Mouse (Mus musculus): ENCODE measurements around the gene Atp6v1a.

Gene Atp6v1a

DNA sequence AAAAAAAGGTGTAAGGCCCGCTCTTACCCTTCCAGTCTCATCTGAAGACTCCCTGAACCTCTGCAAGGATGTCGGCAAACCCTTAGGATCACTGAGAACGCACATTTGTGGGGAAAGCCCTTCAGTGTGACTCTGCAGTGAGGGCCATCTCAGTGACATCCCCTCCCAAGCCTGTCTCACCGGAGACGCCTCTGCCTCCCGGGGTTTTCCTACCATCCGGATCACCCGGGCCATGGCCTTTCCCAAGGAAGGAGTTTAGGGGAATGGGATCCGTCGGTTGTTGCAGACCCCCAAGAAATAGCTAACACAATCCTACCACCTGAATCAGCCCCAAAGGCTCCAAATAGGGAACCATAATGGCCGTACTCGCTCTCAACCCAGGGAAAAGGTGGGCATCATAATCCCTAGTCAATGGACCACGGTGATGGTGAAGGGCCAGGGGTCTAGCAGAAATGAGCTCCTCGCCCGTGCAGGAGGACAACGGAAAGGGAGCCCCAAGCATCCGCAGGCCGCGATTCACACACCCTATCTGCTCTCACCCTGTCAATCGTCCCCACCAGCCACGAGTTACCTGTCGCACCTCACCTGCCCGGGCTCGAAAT, 1.0 kb downstream of the Atp6v1a start:
- DNase-seq (ENCODE audit: low read depth, low spot score), result no peak

DNA sequence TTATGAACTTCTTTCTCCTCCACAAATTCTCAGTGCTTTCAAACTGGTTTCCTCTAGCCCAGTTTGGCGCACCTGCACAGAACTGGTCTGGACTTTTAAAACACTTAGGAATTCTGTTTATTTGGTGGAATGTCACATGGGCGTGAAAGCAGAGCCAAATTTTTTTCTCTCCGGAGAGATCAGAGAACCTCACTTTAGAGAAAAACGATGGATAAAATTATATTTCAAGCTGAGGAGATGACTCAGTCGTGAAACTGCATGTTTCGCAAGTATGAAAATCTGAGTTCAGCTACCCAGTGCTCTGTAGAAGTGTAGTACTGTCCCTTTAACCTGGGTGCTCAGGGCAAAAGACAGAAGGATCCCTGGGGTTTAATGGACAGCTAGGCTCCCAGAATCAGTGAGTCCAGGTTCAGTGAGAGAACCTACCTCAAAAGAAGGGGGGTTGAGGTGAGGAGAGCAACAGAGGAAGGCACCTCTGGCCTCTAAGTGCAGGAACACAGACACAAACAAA, 2.9 kb downstream of the Atp6v1a start:
- no peak for DNase-seq (ENCODE audit: low read depth, low spot score)

DNA sequence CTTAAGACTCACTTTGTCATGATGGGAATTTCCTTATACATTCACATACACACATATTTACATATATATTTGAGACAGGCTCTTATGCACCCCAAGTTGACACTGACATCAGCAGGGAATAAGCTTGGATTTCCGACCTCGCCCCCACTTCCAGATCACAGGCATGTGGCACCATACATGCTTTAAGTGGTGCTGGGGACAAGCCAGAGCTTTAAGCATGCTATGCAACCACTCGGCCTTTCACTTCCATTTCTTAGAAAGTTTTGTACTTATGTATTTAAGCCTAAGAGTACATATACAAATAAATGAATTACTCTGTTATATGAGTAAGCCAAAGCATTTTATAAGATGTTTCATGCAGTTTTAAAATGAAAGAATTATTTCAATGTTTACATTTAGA, 6.3 kb downstream of the Atp6v1a start:
- no peak for DNase-seq (ENCODE audit: low read depth, low spot score)

DNA sequence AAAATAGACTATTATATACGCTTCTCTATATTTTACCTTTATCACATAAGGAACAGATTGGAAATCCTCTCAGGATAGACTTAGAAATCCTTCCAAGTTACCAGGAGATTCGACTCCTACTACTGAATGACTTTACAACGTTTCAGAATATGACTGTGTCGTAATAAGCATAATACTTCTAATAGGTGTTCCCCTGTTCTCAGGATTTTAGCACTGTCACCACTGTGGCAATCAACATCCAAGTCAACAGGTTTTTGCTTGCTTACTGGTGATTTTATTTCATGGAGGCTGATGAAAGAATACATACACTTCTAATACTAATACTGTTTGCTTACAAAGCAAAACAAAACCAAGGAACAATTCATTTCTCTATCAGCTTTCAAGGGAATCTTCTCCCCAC, 7.2 kb downstream of the Atp6v1a start:
- DNase-seq (ENCODE audit: low read depth, low spot score), result no peak

DNA sequence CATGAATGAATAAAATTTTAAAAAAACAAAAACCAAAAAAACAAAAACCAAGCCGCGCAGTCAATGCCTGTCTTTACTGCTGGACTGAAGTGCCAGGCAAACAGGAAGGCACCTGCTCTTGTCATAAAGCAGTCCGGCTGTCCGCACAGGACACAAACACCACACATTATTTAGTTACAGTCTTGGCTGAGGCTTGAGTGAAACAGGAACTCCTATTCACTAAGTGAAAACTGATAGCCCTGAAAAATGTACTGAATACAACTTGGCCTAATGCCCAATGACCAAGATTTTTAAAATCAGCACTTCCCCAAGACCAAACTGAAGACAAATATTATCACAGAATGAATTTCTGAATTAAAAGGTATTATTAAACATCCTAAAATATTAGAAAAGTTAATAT, 13.1 kb downstream of the Atp6v1a start:
- DNase-seq (ENCODE audit: low read depth, low spot score), result no peak

DNA sequence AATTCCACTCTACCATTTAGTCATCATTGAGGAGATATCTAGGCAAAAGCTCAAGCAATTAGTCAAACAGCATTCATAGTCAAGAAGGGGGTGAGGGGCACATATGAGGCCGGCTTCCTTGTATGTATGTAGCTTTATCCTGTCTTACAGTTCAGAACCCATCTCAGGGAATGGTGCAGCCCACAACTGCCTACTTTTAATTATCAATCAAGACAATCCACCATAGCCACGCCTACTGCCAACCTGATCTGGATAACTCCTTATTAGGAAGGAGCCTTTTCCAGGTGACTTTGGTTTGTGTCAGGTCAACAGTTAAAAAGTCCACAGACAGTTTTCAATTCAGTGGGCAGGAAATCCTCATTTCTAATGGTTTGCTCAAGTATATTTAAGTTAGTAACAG, 14.1 kb downstream of the Atp6v1a start:
- no peak for DNase-seq (ENCODE audit: low read depth, low spot score)

DNA sequence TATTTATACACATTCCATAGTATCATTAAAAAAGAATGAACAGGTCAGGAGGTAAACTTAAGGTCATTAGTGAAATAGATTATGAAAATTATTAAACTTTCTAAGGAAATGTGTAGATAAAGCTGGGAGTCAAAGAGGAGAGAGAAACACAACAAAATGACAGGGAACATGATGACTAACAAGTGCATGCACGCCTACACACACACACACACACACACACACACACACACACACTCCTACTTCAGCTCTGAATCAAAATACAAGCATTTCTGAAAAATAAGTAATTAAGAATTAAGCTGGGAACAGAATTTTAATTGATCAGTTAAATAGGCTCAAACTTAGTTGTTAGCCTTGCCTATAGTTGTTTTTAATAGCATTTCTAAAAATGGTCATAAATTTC, 14.8 kb downstream of the Atp6v1a start:
- no peak for DNase-seq (ENCODE audit: low read depth, low spot score)

DNA sequence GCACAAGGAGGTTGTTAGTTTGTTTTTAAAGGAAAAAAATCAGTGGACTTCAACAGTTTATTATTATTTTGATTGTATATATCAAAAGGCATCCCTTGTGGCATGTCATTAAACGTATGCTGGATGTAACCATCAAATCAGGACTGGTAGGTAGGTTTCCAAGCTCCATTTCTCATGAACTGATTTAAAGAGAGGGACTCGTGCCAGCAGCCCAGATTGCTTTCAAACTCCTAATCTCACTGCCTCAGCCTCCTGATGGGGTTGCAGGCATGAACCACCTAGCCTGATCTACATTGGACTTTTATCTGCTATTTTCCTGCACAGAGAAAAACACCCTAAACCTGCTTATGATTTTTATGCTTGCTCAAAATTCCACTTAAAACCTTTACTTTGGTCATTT, 15.7 kb downstream of the Atp6v1a start:
- DNase-seq (ENCODE audit: low read depth, low spot score), result no peak

DNA sequence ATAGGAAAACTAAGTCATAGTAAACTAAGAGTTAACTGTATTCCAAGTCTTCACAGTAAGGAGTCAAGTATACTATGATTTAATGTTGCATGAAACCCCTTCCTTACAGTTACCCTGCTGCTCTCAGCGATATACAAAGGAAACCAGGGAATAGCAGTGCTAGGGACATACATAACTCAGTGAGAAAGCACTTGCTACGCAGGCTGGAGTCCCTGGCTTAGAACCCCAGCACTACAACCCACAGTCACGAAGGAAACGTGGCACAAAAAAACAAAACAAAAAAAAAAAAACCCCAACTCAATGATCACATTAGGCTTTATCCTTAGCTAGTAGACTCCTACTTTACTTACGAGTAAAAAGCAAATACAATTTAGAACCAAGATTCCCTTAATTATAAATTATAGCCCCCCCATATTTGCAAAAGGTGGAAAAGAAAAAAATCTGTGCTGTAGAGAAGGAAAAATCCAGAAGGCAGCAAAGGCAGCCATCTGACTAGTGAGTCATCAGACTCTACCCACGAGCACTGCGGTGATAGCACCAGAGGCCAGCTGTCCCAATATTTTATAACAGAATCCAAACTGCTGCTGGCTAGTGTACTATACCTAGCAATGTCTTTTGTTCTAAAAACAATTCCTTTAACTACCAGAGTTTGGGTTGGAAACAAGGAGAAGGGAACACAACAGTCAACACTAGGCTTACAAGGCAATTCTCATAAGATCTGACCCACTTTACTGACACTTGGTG, 16.4 kb downstream of the Atp6v1a start:
- no peak for DNase-seq (ENCODE audit: low read depth, low spot score)

DNA sequence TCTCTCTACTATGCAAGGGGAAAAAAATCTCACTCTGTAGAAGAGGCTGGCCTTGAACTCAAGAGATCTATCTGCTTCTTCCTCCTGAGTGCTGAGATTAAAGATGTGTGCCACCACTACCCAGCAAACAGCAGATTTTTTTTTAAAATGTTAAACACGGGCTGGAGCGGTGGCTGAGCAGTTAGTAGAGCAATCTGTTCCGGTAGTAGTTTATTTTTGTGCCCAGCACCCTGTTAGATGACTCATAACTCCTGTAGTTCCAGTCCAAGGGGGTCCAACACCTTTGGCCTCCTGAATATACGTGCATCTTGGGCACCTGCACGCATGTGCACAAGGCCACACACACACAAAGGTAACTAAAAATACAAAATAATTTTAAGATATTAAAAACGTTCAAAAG, 16.9 kb downstream of the Atp6v1a start:
- no peak for DNase-seq (ENCODE audit: low read depth, low spot score)

DNA sequence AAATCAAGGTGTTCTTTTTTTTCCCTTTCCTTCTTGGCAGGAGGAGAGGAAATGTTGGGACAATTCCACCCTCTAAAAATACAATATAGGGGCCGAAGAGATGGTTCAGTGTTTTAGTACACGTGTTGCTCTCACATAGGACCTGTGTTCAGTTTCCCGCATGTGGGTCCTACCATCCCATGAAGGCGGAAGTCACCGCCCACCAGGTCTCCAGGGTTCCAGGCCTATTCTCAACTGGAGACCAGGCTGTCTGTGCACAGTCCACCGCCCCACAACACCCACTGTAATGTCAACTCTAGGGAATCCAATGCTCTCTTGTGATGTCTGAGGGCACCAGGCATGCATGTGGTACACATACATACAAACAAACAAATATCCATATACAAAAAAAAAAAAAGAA, 17.4 kb downstream of the Atp6v1a start:
- no peak for DNase-seq (ENCODE audit: low read depth, low spot score)

DNA sequence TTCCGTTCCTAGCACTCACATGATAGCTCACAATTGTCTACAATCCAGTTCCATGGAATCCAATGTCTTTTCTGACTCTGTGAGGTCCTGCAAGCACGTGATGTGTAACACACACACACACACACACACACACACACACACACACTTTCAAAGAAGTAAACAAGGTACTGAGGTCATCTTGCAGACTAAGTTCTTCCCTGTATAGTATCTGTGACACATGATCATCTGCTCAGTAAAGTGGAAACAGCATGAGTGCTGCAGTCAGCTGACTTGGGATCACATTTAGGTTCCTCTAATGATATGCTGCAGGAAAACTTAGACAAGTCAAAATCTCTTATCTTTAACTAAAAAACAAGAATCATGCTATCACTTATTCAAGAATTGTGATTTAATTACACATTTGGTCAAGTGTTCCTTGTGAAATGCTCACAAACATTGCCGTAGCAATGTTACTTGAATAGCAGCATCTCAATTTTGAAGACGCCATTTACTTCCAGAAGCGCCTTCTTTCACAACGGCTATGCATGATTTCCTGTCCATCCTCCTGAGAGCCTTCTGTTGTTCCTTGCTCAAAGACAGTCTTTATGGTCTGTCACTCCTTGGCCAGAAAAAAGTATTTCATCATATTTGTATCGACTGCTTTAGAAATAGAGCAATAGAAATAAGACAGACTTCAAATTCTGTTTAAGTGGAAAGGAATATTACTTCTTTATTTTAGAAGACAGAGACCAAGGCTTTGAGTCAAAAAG, 19.6 kb downstream of the Atp6v1a start:
- no peak for DNase-seq (ENCODE audit: low read depth, low spot score)

DNA sequence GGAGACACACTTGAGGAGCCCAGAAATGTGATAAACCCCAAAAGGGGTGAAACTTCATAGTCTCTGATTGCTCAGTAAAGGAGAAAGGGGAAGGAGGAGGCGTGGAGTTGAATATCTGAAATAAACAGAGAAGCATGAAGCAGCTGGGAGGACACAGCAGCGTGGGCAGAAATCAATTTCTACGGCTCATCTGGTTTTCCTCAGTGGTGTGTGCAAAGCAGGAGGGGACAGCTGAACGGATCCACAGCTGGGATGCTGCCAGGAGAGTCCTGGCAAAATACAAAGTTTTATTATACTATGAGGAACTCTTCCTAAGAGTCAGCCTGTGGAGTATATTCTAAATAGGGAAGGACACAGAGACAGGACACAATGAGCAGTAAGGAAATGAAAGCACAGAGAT, 30.5 kb downstream of the Atp6v1a start:
- no peak for DNase-seq (ENCODE audit: low read depth, low spot score)

DNA sequence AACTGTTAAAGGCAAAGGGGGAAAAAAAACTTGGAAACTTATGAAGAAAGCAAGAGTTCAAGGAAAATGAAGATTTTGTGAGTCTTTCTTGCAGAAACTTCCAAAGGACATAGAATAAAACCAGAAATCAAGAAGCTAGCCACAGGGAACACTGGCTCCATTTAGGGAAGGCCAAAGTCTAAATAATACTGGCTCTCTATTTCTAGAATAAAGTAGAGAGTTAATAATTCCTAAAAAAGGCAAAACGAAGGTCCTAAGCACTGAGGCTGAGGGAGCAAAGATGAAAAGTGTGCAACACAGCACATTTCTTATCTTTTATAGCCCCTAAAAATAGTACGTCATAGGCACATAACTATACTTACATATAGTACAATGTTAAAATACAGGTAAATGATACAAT, 34.3 kb downstream of the Atp6v1a start:
- no peak for DNase-seq (ENCODE audit: low read depth, low spot score)

DNA sequence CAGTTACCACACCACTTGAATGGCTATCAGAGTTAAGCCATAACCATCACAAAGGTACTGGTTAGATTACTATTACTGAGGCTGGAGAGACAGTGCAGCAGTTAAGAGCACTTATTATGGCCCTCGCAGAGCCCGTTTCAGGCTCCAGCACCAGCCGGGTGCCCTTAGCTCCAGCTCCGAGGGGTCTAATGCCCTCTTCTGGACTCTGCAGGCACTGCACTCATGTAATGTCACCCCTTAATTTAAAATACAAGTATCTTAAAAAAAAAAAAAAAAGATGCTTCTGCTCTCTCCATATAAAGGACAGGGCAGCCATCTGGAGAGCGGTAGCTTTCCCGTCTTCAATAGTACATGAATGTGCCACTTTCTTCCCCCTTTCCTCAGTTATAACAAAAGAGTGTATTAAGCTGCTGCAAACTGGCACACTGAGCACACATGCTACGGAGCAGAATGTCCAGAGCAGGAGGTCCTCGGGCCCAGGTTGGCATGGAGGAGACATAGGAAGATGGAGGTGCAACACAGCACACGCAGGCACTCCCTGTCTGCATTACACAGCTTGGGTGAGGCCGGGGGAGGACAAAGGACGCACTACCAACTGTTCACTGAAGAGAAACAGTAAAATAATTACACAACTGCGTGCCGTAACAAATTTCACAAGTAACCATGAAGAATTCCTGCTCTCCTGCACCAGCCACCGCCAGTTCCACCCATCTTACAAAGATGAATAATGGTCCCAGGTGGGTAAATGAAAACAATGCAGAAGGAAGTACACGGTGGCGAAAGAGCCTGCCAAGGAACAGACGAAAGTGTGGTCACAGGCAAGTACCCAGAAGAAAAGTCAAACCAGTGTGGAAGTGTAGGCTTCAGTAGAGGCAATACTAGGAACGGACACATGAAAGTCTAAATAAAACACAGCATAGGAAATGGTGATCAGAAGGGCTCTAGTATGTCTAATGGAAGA, 35.4 kb downstream of the Atp6v1a start:
- no peak for DNase-seq (ENCODE audit: low read depth, low spot score)

DNA sequence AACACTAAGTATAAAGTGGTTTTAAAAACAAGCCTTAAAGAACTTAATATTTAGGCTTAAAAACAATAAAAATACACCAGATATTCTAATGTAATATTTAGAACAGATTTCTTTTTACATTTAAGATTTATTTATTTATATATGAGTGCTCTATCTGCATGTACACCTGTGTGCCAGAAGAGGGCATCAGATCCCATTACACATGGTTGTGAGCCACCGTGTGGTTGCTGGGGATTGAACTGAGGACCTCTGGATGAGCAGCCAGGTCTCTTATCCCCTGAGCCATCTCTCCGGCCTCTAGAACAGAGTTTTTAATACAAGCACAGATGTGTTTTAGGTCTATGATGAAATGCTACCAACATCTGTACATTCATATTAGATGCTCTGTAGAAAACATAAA, 36.6 kb downstream of the Atp6v1a start:
- DNase-seq (ENCODE audit: low read depth, low spot score), result no peak

DNA sequence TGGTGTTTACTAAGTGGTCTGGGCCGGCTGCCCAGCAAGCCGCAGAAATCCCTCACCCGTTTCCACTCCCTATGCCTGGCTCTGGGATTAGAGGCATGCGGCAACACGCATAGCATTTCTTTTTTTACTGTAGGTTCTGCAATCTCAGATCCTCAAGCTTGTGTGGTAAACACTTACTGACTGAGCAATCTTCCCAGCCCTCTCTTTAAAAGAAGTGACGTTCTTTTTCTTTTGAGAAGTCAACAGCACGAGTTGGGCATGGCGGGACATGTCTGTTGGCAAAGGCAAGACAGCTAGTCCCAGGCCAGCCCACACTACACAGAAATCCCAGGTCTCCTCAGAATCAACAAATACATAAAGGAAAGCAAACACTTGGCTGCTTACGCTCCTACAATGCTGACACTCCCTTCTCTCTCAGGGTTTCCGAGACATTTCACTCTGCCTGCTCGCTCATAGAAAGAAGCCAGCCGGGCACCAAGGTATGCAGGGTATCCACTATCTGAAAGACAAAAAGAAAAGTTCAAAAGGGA, 38.3 kb downstream of the Atp6v1a start:
- no peak for DNase-seq (ENCODE audit: low read depth, low spot score)

DNA sequence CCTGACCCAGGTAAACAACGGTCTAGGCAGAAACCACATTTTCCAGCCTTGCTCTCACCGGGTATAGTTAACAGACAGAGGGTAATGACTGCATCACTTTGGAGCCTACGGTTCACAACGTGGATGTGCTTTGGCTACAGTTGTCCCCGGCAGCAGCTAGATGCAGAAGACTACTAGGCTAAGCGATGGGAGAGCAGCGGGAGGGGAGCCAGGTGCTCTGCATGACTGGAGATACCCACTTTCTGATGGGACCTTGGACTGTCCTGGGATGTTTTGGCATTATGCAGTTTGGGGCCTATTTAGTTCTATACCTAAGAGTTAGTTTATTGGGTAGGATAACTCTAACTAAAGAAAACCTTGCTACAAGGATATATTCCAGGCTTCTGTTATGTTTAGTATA, 40.1 kb downstream of the Atp6v1a start:
- DNase-seq (ENCODE audit: low read depth, low spot score), result no peak

DNA sequence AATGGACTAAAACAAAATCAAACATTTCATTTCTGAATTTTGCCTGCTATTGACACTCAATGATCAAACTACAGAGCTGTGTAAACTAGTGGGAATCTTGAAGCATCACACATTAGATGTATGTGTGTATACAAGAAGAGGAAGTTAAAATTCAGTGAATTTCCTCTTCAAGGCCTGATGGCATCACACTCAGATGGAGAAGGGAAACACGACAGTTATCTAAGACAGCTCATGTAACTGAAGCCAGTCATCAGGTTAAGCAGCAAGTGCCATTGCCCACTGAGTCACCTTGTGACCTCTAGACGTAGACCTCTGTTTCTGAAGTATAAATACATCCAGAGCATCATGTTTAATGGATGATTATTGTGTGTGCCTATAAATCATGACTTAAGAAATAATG, 51.9 kb downstream of the Atp6v1a start:
- no peak for DNase-seq (ENCODE audit: low read depth, low spot score)

DNA sequence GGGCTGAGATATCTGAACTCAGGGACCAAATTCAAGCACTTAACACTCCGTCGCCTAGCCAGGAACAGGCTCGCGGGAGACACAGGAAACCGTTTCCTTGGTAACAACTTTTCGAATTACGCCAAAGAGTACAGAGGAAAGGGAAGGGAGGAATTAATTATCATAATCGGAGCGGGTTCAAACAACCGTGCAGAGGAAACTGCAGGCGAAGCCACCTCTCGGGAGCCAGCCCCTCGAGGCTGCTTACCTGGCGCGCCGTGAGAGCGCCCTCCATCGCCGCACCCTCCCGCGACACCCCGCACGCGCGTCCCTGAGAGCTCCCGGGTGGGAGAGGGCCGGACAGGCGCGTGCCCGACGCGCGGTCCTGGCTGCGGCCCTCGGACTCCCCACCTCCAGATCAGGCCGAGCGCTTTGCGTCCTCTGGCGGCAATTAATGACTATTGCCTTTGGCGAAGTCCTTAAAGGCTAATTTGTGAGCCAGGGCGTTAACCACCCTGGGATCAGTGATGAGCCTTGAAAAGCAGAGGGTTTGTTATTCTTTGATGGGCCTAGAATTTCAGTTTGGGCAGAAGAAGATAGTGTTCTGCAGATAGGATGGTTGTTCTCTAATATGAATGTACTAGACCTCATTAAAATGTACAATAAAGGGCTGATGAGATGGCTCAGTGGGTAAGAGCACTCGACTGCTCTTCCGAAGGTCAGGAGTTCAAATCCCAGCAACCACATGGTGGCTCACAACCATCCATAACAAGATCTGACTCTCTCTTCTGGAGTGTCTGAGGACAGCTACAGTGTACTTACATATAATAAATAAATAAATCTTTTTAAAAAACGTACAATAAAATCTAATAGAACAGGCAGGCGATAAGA, 76.2 kb downstream of the Atp6v1a start, which contains the start of gene Gramd1c:
TSS of gene Gramd1c (minus strand) at position 321 of the 870 bp plus-strand sequence.
- no peak for DNase-seq (ENCODE audit: low read depth, low spot score)

All from c-Kit-negative CD71-positive TER-119-positive erythroid progenitor cells, embryonic 14.5 days (primary cell).